Mouse (Mus musculus) granulocyte monocyte progenitor cell, adult 5-6 weeks (primary cell): ENCODE results near the gene Cables2. TPM values are rescaled to one million over a fixed set of nuclear protein-coding genes. Genes with fewer than 3 reads are reported as not detected.
"Not testable (repeated sequence)": the region's sequence is repeated elsewhere in the genome, so short reads cannot be mapped to it uniquely, and the experiment has no call there.

Source experiments
- ATAC-seq: replicated peaks from 2 replicates; pipeline ENCODE4 v1.8.0; 2016; ENCODE audit warnings: mild to moderate bottlenecking, moderate TSS enrichment, inconsistent platforms; ENCODE audit not compliant: poor library complexity, severe bottlenecking
- total RNA-seq, 2 experiments: library from RNA; stranded (forward) in 1 of 2; stranded (reverse) in 1 of 2; fragments of 200-712, 200-1000 nt in 1 of 2; fragments of >200 nt in 1 of 2; fragmentation: Nextera tagmentation in 1 of 2; gene quantifications; 2 replicates each; pipeline ENCODE4 v1.2.3; 2014 to 2017

Cables2 gene
- total RNA-seq, 2 experiments from 2014 or later: 15.0 to 25.8 TPM

DNA sequence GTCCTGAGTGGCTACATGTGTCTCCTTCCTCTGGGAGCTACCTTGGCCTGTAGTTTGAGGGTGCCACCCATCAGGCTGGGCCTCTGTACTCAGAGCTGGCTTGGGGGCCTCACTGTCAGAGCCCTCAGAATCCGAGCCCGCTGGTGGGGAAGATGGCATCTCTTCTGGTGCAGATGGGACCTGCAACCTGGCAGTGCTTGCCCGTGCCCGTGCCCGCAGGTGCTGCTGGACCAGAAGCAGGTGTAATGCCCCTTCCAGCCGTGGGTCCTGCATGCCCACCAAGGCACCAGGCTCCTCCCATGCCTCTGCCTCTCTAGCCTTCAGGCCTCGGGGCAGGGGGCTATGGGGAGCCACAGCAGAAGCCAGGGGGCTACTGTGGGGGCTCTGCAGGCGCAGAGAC is 6.0 kb upstream of the Cables2 start:
- ATAC-seq: no peak

DNA sequence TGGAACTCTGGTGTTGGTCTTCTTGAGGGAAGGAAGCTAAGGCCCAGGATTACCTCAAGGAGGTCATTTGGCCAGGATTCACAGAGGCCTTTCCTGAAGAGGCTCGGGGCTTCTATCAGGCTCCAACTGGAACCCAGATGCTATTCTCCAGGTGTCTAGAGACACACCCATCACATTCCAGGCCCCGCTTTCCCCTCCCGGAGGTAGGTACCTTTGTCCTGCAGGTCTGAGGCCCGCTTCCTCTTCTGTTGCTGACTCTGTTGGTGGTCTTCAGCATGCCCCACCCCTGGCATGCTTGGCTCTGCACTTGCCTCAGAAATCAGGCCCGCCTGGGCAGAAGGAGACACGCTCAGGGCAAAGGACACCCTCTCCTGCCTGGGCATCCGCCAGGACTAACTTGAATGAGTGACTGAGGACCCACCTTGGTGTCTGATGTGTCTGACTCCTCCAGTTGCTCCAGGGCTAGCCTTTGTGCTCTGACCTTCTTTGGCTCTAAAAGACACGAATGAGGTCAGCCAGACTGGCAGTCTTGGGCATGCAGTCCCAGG is 4.6 kb upstream of the Cables2 start:
- ATAC-seq: no peak

DNA sequence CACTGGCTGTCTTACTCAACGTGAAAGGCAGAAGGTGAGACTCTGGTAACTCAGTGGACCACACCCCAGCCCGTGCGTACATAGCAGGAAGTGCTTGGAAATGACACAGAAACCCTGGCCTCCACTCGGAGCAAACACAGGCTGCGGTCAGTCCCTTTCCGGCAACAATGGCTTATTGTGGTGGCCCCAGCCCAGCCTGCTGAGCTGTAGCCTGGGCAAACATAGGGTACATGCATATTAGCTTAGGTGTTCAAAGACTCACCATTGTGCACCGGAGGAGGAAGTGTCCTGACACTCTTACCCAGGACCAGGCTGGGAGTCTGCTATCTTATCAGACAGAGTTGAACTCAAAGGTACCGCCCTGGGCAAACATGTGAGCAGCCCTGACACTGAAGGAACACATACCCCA is 3.6 kb upstream of the Cables2 start:
- peak; percentile 42 for ATAC-seq

DNA sequence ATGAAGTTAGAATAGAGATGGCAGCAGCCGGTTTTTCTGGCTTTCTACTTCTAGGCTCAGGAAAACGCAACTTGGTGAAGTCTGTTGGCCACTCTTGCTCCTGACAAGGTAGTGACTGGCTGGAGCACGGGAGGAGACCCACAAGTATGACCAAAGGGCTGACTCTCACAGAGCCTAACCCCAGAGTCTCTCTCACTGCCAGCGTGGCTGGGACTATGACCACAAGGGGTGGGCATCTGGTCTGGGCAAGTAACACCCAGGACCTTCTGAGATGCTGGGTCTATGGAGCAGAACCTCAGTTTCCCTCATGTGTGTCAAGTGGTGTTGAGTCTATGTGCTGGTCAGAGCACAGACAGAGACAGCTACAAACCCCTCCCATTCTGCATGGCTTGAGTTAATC is 3.1 kb upstream of the Cables2 start:
- no peak for ATAC-seq

DNA sequence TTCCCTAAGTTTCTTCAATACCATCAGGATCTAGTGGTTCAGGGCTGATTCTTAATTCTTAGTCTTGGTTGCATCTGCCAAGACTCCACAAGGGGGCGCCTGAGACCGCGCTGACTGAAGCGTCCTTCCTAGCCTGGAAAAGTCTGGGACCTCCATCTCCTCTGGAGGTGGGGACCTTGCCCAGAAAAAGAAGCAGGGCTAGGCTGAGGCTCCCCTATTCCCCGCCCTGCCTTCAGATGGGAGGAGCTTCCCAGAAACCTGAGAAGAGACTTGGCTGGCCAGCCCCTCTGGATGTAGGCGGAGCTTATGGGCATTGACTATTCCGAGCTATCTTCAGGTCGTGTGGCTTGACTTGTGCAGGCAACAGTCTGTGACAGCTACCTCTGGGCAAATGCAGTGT is 2.5 kb upstream of the Cables2 start:
- peak; percentile 26 for ATAC-seq

DNA sequence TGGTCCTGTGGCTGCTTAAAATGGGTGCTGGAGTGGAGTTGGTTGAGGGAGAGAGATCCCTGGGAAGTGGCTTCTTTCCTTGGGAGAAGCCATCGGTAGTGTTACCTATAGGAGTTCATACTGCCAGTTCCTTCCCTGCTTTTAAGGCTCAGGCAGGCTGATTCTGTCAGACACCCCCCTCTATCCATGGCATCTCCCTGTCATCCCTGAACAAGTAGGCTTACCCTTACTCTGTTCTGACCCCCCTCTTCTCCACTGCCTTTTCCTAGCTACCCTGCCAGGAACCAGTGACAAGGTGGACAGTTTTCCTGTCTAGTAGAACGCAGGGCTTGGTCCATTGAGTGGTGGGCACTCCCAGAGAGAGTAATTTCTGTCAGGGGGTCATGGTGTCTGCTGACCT is 1.2 kb upstream of the Cables2 start:
- no peak for ATAC-seq

DNA sequence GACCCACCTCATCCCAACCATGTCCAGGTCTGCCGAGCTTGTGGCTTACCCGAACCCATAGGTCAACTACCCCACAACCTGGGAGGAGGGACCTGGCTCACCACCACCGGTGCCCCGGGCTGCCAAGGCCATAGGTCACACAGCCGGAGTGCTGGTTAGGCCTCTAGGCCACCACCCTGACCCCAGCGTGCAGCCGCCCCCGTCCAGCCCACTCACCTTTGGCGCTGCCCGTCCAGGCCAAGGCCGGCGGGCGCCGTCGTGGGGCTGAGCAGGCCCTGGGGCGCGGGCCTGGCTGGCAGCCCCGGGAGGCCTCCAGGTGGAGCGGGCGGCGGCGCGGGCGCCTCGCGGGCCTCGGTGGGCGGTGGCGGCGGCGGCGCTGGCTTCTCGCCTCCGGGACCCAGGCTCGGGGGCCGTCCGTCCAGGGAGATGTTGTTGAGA is 393 bp downstream of the Cables2 start:
- ATAC-seq: no peak

DNA sequence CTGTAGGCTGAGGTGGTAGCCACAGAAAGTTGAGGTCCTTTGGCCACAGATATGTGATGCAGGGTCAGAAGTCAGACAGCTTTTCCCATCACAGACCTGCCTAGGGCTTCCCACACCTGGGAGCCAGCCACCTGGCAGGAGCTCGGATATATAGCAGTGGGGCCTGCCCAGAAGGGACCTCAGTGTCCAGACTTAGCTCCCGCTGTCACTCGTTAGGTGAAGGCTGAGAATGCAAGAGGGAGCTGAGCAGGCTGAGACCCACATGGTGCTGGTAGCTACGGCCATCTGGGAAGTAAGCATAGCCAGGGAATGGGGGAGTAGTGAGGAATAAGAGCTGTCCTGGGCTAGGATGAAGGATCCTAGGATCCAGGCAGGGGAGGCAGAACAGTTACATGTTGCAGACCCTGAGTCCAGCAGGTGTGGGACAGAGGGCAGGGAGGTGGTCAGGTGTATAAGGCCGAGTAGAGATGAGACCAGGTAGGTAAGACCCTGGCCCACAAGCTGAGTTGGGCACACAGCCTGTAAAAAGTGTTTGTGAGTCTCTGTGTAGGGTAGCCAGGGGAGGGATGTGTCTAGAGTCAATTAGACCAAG is 1.4 kb downstream of the Cables2 start:
- no peak for ATAC-seq

DNA sequence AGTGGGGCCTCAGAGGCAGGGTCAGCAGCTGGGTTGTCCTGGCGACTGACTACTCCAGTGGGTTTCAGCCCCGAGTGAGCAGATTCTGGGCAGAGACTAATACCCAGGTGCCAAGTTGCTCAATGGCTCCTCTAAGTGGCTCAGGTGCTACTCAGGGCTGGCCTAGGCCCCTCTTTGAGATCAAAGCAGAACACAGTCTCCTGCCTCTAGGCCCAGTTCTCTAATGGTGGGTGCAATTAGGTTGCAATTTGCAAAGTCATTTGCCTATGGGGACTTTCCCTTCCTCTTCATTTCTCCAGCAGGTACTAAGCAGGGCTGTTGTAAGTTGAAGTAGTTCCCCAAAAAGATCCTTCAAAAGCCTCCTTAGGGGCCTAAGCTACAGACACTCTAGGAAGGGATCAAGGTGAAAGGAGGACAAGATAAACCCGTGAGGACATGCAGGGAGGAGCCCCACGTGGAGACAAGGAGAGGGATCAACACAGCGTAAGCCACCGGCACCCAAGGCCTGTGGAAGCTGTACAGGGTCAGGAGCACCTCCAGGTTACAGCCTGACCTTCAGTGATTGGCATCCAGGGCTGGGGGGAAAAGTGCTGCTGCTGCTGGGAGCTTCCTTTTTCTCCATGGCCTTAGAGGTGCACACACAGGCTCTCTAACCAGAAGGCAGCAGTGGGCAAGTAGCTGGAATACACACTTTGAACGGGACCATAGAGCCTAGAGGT is 2.6 kb downstream of the Cables2 start:
- ATAC-seq: peak; percentile 27

DNA sequence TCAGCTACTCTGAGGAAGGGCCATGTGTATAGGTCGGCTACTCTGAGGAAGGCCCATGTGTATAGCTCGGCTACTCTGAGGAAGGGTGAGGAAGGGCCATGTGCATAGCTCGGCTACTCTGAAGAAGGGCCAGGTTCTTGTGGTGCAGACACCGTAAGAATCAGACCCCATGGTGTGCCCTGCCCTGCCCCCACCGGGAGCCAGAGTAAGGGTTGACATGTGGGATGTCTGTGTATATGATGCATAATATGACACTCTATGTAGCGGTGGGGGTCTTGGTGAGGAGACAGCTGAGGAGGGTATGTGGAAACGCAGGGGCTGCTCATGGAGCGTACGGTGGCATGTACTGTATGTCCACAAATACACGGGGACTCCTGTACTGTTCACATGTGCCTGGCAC is 4.0 kb downstream of the Cables2 start:
- ATAC-seq: no peak

DNA sequence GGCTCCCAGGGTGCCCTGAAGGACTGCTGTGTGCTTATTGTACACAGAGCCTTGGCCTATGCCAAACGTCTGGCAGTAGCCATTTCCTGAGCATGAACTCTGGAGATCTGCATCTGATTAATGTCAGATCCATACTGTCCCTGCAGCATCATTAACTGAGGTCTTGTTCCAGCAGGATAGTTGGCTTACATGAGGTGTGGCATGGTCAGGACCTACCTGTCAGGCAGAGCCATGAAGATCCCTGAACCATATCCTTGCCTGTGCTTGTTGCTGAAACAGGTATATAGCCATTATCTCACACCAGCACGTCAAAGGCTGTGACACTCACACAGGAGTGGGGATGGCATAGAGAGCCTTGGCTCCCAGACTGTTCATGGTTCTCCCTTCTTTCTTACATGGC is 5.3 kb downstream of the Cables2 start:
- ATAC-seq: no peak

DNA sequence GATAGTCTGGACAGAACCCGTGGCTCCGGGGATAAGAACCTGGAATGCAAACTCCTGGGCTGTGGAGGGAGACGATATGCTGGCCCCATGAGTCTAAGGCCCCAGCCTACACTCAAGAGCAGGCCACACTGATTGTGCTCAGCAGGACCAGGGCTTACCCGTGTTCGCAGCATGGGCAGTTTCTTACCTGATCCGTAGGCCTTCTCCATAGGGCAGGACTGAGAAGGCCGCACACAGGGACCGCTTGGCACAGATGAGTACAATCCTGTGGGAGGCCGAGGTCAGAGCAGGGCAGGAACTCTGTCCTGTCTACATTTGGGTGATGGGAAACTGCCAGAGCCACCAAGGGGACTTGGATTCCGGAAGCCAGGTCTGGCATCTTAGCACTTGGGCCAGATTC is 10.4 kb downstream of the Cables2 start:
- ATAC-seq: no peak

DNA sequence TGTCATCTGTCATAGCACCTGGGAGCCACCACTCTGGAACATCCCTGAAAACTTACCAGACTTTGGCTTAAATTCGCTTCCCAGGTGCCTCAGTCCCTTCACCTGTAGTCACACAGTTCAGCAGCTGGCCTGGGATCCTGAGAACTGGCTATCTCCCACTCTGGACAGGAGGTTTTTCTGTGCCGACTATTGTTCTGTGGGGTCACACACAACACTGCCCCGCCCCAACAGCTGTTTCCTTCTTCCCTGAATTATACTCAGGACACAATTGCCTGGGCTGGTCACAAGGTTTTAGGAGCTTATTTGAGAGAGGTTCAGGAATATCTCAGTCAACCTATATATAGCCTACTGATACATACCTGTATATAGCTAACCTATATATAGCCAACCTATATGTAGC is 10.9 kb downstream of the Cables2 start:
- no peak for ATAC-seq

DNA sequence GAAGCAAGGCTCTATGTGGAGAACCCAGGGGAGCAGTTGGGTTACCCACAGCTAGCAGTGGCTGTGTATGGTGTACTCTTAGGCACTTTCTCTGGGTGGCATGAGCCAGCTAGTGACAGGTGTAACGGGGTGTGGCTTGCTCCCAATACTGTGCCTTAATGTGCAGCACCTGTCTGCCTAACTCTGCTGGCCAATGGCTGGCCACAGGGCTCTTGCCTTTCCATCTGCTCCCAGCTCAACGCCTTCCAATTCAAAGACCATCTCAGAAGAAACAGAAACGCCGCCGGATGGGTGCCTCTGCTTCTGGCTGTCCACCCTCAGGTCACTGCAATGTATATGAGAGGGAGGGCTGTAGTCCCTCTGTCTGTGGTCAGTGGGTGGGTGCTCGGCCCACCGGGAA is 11.4 kb downstream of the Cables2 start:
- ATAC-seq: no peak

DNA sequence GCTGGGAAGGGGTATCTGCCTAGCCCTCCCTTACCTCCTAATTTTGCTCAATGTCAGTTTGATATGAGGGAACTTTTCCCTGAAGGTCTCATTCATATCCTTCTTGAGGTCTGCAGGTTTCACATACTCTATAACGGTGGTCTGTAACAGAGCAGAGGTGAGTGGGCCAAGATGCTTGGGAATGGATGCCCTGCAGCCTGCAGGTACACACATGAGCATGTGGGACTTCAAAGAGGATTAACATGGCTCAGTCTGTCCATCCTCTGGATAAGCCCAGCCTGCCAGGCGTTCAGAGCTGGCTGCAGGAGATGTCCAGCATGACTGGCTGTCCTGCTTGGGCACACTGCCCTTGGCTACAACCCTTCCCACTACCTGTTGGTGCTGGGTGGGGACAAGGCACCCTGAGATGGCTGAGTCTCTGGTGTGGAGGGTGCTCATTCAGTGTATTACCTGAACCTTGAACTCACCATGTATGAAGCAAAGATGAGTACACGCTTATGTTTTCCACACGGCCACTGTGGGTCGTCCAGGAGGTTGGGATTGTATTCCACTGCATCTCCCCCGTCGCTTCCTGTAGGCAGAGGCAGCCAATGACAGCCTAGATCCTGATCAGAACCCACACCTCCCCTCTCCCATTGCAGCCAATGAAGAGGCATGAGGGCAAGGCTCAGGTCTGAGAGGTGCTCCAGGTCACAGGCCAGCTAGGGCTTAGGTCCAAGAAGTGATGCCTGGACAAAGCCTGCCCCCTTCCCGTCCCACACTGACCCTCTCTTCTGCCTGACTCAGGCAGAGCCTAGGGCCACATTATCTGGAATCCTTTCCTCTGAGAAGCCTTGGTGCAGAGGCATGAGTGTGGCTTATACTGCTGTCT is 12.5 kb downstream of the Cables2 start:
- ATAC-seq: no peak

DNA sequence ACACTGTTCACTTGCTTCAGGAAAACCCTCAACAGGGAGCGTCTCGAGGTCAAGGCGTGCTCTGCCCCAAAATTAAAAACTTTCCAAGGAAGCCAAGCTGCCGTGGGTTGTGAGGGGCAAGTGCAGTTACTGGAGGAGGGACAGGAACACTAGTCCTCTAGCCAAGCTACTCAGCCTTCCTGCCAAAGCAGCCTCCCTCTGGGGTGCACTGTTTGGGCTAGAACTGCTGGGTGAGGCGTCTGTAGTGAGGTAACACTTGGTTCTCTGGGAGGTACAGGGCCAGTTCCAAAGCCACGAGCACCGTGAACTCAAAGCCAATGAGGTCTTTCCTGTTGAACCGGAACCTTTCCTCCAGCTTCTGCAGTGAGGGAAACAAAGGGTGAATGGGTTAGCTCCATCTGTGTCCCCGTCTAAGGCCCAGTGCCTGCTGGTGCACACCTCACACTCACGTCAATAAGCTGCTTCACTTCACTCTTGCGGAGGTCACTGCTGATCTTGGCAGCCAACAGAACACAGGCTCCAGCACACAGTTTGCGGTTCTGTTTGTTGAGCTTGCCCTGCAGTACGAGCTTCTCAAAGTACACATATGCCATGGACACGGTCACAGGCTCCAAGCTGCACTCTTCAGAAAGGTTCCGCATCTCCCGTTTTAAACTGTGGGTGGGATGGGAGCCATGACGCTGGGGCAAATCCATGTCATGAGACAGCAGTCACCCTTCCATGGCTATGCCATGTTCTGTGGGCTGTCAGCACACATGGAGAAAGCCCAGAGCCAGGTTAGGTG is 13.3 kb downstream of the Cables2 start:
- not testable (repeated sequence) for ATAC-seq

DNA sequence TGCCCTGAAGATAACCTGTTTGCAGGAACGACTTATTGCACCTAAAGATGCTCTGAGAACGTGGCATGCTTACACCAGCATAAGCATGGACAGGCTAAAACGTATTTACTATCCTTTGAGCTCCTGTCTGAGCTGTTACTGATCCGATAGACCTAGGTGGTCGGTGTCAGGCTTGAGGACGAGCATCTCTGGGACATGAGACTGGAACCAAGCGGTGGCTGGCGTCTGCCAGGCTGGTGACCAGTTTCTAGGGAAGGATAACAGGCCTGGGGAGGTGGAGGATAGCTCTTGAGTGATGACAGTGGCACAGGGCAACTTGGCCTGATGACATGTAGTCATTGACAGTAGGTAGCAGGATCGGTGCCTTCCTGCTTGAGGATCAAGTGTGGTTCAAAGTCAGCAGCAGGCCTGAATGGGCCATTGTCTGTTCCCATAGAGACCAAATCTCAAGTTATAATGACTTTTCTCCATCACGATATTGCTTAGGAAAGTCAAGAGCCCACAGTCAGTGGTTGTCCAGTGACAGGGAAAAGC is 14.3 kb downstream of the Cables2 start:
- not testable (repeated sequence) for ATAC-seq

DNA sequence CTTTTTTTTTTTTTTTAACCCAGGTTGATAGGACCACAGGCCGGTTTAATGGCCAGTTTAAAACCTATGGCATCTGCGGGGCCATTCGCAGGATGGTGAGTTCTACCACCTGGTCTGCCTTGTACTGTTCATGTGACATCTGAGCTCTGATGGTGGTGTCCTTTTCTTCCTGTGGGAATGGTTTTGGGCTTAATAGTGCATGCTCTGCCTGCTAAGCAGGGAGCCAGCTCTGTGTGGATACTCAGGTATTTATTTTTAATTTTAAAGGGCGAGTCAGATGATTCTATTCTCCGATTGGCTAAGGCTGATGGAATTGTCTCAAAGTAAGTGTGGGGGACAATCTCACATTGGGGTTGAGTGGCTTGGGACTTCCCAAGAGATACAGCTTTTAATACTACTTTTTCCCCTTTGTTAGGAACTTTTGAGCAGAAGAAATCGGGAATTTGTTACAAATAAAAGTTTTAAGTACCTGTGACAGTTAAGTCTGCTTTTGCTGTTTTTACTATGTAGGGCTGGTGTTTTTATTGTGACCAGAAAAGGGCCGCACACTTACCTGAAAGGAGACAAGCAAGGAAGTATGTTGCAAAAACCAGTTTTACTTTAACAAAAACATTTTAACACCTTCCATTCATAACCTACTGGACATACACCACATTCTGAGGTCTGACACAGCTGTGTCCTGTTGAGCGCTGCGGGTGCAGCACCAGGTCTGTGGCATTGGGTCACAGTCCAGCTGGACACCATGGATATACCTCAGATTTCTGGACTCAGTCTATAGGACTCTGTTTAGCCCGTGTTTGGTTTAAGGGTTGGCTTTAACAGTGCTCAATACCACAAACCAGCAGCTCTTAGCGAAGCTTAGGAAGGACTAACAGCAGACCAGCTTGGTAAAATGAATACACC is 15.1 kb downstream of the Cables2 start:
- no peak for ATAC-seq

DNA sequence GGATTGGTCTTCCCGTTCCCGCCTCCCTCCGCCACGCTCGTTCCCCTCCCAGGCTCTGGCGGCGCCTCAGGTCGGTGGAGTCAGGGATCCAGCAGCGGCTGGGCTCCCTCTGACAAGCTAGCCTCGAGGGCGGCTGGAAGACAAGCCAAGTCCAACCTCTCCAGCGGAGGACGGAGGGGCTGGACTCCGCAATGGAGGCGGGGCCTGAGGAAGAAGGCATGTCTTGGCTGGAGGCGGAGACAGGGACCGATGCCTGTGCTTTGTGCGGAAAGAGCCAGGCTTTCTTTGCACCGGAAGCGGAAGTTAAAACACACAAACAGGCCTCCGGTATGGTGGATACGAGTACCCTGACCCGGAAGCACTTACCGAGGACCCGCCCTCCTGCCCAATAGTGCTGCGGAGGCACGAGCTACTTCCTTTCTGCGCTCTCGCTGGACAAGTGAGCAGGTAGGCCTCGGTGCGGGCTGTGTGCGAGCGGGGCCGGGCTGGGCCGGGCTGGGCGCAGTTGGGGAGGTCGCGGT is 16.2 kb downstream of the Cables2 start, which contains the start of gene Rps21:
Rps21 (plus strand) TSS at position 377 of the 521 bp plus-strand sequence.
- ATAC-seq: peak; percentile 87
